Comparison of ENCODE assay signal across 13 mouse cellular contexts in genomic region chr2:126635939-126636823, GRCm38 (mm10). TPM values are rescaled to one million over a fixed set of nuclear protein-coding genes. Genes with fewer than 3 reads are reported as not detected.
DNase-seq lines count a peak whose midpoint lies in the region; ATAC-seq and TF ChIP-seq lines count a peak whose summit lies in the region.
"Had no signal": no experiment of that assay in that cellular context is flagged by ENCODE, and none has a peak within 500 bp of the region (broad histone marks: within the 10 kb centered on the region; RNA-seq: fewer than 3 reads in every experiment).

No protein-coding gene starts in this region.

- WGBS in heart, embryonic 15.5 days: 57% methylated on average over 12 of the region's 12 CpGs
- WGBS in hindbrain, postnatal 0 days: 80% methylated on average over 12 of the region's 12 CpGs

- TF ChIP-seq CTCF in hindbrain, postnatal 0 days (IDR thresholded peaks at IDR 0.05; ENCODE audit: low read depth): no peak

- H3K27me3 ChIP-seq in heart, embryonic 15.5 days: no peaks in the 10 kb centered on the region
- H3K27me3 ChIP-seq in hindbrain, postnatal 0 days (ENCODE audit: insufficient read depth, low read length): no peaks in the 10 kb centered on the region
- H3K27me3 ChIP-seq: limb, embryonic 13.5 days; neural tube, embryonic 12.5 days had no signal

- H3K36me3 ChIP-seq in heart, embryonic 15.5 days: peaks cover 27% of the 10 kb centered on the region
- H3K36me3 ChIP-seq in hindbrain, postnatal 0 days (ENCODE audit: insufficient read depth, low read length): peaks cover 16% of the 10 kb centered on the region

- H3K4me3 ChIP-seq in heart, embryonic 15.5 days: no peak overlapping the region
- no peak overlapping the region for H3K4me3 ChIP-seq in hindbrain, postnatal 0 days (ENCODE audit: low read length)
- H3K4me3 ChIP-seq: limb, embryonic 13.5 days; neural tube, embryonic 12.5 days had no signal

- H3K27ac ChIP-seq in heart, embryonic 15.5 days: peak overlapping the region; percentile 34; the same call in 1 of the 2 replicates
- no peak overlapping the region for H3K27ac ChIP-seq in hindbrain, postnatal 0 days
- H3K27ac ChIP-seq: limb, embryonic 13.5 days; neural tube, embryonic 12.5 days had no signal

- no peaks in the 10 kb centered on the region for H3K4me1 ChIP-seq in heart, embryonic 15.5 days (replicated peaks)
- H3K4me1 ChIP-seq in hindbrain, postnatal 0 days (ENCODE audit: insufficient read depth, low read length): no peaks in the 10 kb centered on the region
- H3K4me1 ChIP-seq: limb, embryonic 13.5 days; neural tube, embryonic 12.5 days had no signal

- no peak overlapping the region for H3K4me2 ChIP-seq in heart, embryonic 15.5 days
- no peak overlapping the region for H3K4me2 ChIP-seq in hindbrain, postnatal 0 days (ENCODE audit: low read depth, low read length)
- H3K4me2 ChIP-seq: limb, embryonic 13.5 days; neural tube, embryonic 12.5 days had no signal

- H3K9ac ChIP-seq in heart, embryonic 15.5 days: no peak overlapping the region
- H3K9ac ChIP-seq in hindbrain, postnatal 0 days (replicated peaks; ENCODE audit: low read length): no peak overlapping the region
- H3K9ac ChIP-seq: limb, embryonic 13.5 days; neural tube, embryonic 12.5 days had no signal

- no peaks in the 10 kb centered on the region for H3K9me3 ChIP-seq in heart, embryonic 15.5 days (replicated peaks)
- H3K9me3 ChIP-seq in hindbrain, postnatal 0 days (ENCODE audit: low read length): no peaks in the 10 kb centered on the region
- H3K9me3 ChIP-seq: limb, embryonic 13.5 days; neural tube, embryonic 12.5 days had no signal

- no peak for ATAC-seq in heart, embryonic 15.5 days (replicated peaks; ENCODE audit: insufficient number of reproducible peaks, insufficient read depth, low FRiP score, low read depth)
- peak; percentile 44; the same call in 1 of the 2 replicates for ATAC-seq in neutrophil, adult 5-6 weeks (ENCODE audit: extremely low read depth, insufficient number of reproducible peaks, low FRiP score, poor library complexity, severe bottlenecking)
- no peak for ATAC-seq in hindbrain, postnatal 0 days
- ATAC-seq: forebrain, embryonic 14.5 days; intestine, postnatal 0 days had no signal

- DNase-seq in heart, adult 8-10 months (ENCODE audit: low spot score): peak; percentile 68
- DNase-seq in heart, postnatal 25 days (ENCODE audit: low spot score): no peak
- DNase-seq in kidney, postnatal 25 days: peak; percentile 71 to 81
- no peak for DNase-seq in thymus, postnatal 0 days (ENCODE audit: low spot score)
- no peak for DNase-seq in hindbrain, postnatal 0 days (ENCODE audit: low spot score)
- DNase-seq in adipocyte (ENCODE audit: low spot score): no peak
- DNase-seq: cerebellum, postnatal 10 days had no signal

- intact Hi-C loops in heart, postnatal 25 days (cut with DNase I): no loop called here

RNA-seq across cellular contexts. Expression of gene Hdc, which starts 17.1 kb away (rescaled TPM):
- 1 to 10 TPM in 2 of 4 experiments, under 1 TPM in 2; 0.46 to 4.2 (median 1.2) TPM for total RNA-seq in heart, adult 8-10 months (2022)
- 1 to 10 TPM; 1.5 to 1.8 TPM for total RNA-seq in heart, postnatal 25 days (2021)
- 9.2 and 10.6 TPM in 2 replicates for polyA plus RNA-seq in heart, embryonic 15.5 days (2015; fragmentation: Nextera tagmentation; extraction: Ambion mirVana)
- 364 and 376 TPM in 2 replicates for total RNA-seq in neutrophil, adult 5-6 weeks (2017)
- 13.0 and 13.3 TPM in 2 replicates for polyA plus RNA-seq in thymus, postnatal 0 days (2015; fragmentation: Nextera tagmentation; extraction: Ambion mirVana)
- total RNA-seq in hindbrain, postnatal 0 days (2014; rRNA removed): 0.86 and 1.2 TPM in 2 replicates
- 2.3 TPM in 2 replicates for polyA plus RNA-seq in hindbrain, postnatal 0 days (2015; fragmentation: Nextera tagmentation; extraction: Ambion mirVana)

RNA-seq across cellular contexts. Expression of gene Gabpb1, which starts 40.0 kb away (rescaled TPM):
- 10 to 100 TPM in 3 of 4 experiments, 1 to 10 TPM in 1; 9.6 to 17.7 (median 14.0) TPM for total RNA-seq in heart, adult 8-10 months (2022)
- total RNA-seq in heart, postnatal 25 days (2021): 10 to 100 TPM; 13.0 to 16.0 TPM
- 28.5 and 32.6 TPM in 2 replicates for polyA plus RNA-seq in heart, embryonic 15.5 days (2015; fragmentation: Nextera tagmentation; extraction: Ambion mirVana)
- 45.4 and 51.4 TPM in 2 replicates for total RNA-seq in neutrophil, adult 5-6 weeks (2017)
- polyA plus RNA-seq in thymus, postnatal 0 days (2015; fragmentation: Nextera tagmentation; extraction: Ambion mirVana): 66.1 and 66.7 TPM in 2 replicates
- total RNA-seq in hindbrain, postnatal 0 days (2014; rRNA removed): 15.2 and 16.9 TPM in 2 replicates
- 25.2 and 27.0 TPM in 2 replicates for polyA plus RNA-seq in hindbrain, postnatal 0 days (2015; fragmentation: Nextera tagmentation; extraction: Ambion mirVana)

Comparison
In these comparisons a context has a peak if more than half of its experiments do, and no peak if none do; other contexts are left out.
1. DNase-seq: peak in heart, adult 8-10 months (single experiment) and kidney, postnatal 25 days (2 of 2); none in heart, postnatal 25 days (single experiment), thymus, postnatal 0 days (single experiment), hindbrain, postnatal 0 days (single experiment) and adipocyte (single experiment).
2. RNA of gene Hdc, which starts 17.1 kb away (total RNA-seq): 364 to 376 TPM in neutrophil, adult 5-6 weeks; 1.5 to 1.8 TPM in heart, postnatal 25 days, 0.46 to 4.2 TPM in heart, adult 8-10 months and 0.86 to 1.2 TPM in hindbrain, postnatal 0 days; every median in the first group is over 10 times any median in the second.